Mouse (Mus musculus): ENCODE measurements around the gene Gbp6. TPM values are rescaled to one million over a fixed set of nuclear protein-coding genes. Genes with fewer than 3 reads are reported as not detected.
"Not testable (repeated sequence)": the region's sequence is repeated elsewhere in the genome, so short reads cannot be mapped to it uniquely, and the experiment has no call there.

Gbp6 gene
- 4.2 and 8.0 TPM in 2 replicates for total RNA-seq (2017)

DNA sequence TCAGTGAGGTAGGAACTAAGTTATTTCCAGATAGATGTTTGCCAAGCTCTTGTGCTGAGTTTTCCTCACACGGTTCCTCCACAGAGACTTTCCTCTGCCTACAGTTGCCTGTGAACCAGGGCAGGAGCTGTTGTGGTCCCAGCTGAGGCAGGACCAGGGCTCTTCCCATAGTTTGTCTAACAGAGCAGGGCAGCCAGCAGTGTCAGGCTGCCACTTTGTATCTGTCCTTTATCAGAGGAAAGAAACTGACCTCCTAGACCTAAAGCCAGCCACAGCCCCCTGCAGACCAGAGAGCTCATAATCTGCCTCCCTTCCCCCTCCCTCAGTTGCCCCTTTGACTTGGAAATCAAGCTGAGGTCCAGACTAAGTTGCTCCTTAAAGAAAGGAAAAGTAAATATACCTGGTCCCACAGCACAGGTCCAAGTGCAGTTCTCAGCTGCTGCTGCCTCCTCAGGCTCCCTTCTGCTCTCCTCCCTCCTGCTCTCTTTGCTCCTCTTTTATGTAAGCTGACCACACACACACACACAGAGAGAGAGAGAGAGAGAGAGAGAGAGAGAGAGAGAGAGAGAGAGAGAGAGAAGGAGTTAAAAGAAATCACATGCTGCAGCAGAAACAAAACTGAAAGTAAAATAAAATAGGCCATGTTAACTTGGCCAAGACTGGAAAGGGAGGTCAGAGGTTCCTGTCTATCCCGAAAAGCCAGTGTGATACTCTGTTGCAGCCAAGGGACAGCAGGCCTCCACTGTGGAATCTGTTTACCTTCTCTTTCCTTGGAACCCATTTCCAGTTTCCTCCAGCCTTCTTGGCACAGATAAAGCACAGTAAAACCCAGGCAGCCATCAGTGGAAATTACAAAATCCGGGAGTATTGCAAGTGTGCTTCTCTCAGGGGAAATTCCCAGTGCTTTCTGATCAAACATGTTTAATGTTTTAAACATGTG, at the start of gene Gbp6, which contains the start of gene Gm43302:
Gene Gbp6 (minus strand): TSS at position 473 of the 940 bp plus-strand sequence.
Gene Gm43302 (minus strand): TSS at position 470 of the 940 bp plus-strand sequence.
- not testable (repeated sequence) for ATAC-seq (ENCODE audit: extremely low read depth, insufficient number of reproducible peaks, low FRiP score, poor library complexity, severe bottlenecking)

DNA sequence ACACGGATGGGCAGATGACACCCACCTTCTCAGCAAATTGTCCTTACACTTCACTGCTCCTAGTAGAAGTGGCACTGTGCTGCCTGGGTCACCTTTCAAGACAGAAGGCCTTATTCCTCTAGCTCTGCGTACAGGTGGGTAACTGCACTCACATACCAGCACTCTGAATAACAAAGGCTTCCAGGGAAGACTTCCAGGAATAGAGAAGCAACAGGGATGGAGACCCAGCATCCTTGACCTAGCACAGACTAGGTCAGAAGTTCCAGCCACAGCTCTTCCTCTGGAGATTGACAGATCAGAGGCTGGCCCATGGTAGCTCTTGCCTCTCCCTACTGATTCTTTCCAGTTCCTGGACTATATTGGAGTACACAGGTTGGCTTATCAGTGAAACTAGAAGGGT, 47.8 kb upstream of the Gbp6 start:
- ATAC-seq (ENCODE audit: extremely low read depth, insufficient number of reproducible peaks, low FRiP score, poor library complexity, severe bottlenecking): no peak

- ATAC-seq (ENCODE audit: extremely low read depth, insufficient number of reproducible peaks, low FRiP score, poor library complexity, severe bottlenecking): no peak
These were observed 29.0 kb upstream of the Gbp6 start for GRCm38 (mm10) chr5:105322543-105322942.

- ATAC-seq (ENCODE audit: extremely low read depth, insufficient number of reproducible peaks, low FRiP score, poor library complexity, severe bottlenecking): no peak
These were observed 17.4 kb upstream of the Gbp6 start for GRCm38 (mm10) chr5:105310941-105311340.

DNA sequence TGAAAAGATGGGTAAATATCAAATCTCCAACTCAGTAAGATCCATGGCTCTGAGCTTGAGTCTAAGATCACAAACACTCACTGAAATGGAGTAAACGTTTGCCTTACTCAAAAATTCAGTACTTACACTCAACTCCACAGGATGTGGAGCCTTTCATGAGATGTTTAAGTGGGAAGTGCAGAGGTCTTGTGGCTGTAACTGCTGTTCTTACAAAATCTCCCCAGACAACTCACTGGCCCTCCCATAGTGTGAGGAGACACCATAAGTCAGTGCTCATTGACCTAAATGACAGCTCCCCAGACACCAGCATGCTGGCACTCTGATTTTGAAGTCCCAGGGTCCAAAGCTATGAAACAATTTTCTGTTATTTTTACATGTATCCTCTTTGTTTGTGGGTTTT, 15.7 kb upstream of the Gbp6 start:
- ATAC-seq (ENCODE audit: extremely low read depth, insufficient number of reproducible peaks, low FRiP score, poor library complexity, severe bottlenecking): not testable (repeated sequence)

DNA sequence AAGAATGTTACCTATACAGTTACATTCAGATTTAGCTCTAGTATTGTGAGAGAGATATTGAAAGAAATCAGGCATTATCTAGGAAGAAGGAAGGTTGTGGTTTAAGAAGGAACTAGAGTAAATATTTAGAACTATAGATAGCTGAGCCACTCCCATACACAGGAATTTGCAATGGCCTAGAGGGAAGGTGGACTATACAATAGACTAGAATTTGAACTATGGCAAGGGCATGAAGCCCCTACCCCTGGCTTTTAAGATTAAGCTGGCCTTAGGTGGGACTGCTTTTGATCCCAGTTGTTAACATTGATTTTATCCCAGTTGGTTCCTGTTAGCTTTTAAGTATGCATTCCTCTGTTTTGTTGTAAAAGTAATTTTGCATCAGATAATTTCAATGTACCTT, 13.4 kb upstream of the Gbp6 start:
- ATAC-seq (ENCODE audit: extremely low read depth, insufficient number of reproducible peaks, low FRiP score, poor library complexity, severe bottlenecking): not testable (repeated sequence)

DNA sequence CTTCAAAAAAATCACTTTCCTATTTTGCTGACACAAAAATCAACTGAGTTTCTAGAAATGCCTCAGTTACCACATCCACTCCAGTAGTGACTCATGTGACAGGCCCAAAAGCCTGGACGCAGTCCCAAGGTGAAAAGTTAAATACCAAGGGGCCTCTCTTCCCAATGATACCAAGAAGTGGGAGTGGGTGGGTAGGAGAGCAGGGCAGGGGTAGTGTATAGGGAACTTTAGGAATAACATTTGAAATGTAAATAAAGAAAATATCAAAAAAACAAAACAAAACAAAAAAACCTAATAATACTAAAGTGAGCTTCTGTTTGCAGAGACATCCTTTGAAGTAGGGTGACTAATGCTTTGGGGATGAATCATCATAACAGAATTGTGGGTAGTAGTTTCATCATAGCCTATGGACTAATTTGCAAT, 12.7 kb upstream of the Gbp6 start:
- no peak for ATAC-seq (ENCODE audit: extremely low read depth, insufficient number of reproducible peaks, low FRiP score, poor library complexity, severe bottlenecking)

DNA sequence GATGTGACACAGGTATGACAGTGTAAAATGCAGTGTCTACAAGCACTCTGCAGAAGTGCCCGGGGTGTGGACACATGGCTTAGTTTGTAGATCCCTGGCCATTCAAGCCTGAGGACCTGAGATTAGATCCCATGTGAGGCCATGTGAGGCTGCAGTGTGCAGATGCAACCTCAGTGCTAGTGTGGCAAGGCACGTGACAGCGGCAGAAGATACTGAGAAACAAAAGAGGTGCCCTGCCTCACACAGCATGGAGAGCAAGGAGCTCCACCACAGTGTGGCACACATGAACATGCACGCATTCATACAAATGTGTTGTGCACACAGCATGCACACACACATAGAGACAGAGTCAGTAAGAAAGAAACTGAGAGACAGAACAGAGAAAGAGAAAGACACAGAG, 12.2 kb upstream of the Gbp6 start:
- not testable (repeated sequence) for ATAC-seq (ENCODE audit: extremely low read depth, insufficient number of reproducible peaks, low FRiP score, poor library complexity, severe bottlenecking)

- ATAC-seq (ENCODE audit: extremely low read depth, insufficient number of reproducible peaks, low FRiP score, poor library complexity, severe bottlenecking): no peak
These were observed 8.5 kb upstream of the Gbp6 start for GRCm38 (mm10) chr5:105301963-105302362.

GRCm38 (mm10) chr5:105301531-105301930, 8.0 kb upstream of the Gbp6 start:
- no peak for ATAC-seq (ENCODE audit: extremely low read depth, insufficient number of reproducible peaks, low FRiP score, poor library complexity, severe bottlenecking)

GRCm38 (mm10) chr5:105295746-105296145, 2.2 kb upstream of the Gbp6 start:
- ATAC-seq (ENCODE audit: extremely low read depth, insufficient number of reproducible peaks, low FRiP score, poor library complexity, severe bottlenecking): no peak

DNA sequence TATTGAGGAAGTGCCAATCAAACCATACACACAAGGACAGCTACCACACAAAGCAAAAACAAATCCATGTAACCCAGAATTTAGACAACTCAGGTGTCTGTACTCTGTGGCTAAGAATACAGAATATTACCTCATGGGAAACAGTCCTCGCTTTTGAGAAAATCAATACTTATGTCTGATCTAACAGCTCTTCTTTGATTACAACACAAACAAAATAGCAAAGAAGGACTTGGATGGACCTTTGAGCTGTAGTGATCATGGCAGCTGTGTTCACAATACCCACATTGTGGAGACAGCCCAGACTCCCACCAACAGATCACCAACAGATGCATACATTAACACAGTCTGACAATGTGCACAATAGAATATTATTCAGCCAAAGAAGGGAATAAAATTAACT, 1.0 kb downstream of the Gbp6 start:
- no peak for ATAC-seq (ENCODE audit: extremely low read depth, insufficient number of reproducible peaks, low FRiP score, poor library complexity, severe bottlenecking)

DNA sequence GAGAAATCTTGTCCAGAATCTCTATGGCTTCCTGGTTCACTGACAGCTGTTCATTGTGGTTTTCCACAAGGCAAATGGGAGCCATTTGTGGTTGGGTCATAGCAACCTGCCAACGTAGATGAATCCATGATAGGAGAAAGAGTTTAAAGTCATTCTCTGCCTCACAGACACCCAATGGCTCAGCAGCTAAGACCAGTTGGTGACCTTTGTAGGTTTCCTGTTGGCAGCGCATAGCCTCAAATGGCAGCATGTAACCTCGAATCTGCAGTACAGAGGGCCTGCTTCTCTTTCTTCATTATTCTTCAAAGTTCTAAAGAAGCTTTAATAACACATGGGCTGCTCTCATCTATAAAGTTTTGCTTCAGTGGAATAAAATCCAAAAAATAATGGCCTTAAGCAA, 2.6 kb downstream of the Gbp6 start:
- not testable (repeated sequence) for ATAC-seq (ENCODE audit: extremely low read depth, insufficient number of reproducible peaks, low FRiP score, poor library complexity, severe bottlenecking)

DNA sequence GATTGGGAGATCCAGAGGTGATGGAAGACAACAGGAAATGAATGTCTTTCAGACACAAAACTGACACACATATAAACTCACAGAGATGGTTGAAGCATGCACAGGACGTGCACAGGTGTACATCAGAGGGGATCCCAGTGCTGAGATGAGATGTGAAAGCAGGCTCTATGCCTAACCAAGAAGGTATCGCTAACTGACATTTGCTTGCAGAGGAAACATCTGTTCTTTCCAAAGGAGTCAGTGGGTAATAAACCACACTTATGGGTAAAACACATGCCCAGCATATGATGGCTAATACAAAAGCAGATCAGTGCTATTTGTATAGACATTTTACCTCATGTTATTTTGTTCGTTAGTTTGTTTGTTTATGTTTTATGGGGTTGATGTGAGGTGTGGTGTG, 32.8 kb downstream of the Gbp6 start:
- ATAC-seq (ENCODE audit: extremely low read depth, insufficient number of reproducible peaks, low FRiP score, poor library complexity, severe bottlenecking): not testable (repeated sequence)

GRCm38 (mm10) chr5:105252491-105252890, 41.0 kb downstream of the Gbp6 start:
- no peak for ATAC-seq (ENCODE audit: extremely low read depth, insufficient number of reproducible peaks, low FRiP score, poor library complexity, severe bottlenecking)

- ATAC-seq (ENCODE audit: extremely low read depth, insufficient number of reproducible peaks, low FRiP score, poor library complexity, severe bottlenecking): peak; percentile 39; the same call in 1 of the 2 replicates
These were observed 48.8 kb downstream of the Gbp6 start for GRCm38 (mm10) chr5:105244741-105245140.

DNA sequence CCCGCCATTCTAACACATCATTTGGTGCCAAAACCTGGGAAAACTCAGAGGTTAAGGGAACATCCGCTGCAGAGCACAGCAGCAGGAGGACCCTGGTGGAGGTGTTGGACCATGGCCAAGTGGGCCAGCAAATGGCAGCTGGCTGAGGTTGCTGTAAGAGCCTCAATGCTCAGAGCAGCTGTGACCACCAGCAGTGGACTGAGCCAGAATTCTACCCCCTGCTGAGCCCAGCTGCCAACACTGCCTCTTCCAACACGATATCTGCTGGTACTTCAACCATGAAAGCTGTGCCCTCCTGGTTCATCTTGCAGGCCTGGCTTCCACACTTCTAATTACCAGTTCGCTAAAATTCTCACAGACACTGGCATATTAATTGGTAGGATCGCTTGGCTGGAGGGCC, 52.5 kb downstream of the Gbp6 start:
- not testable (repeated sequence) for ATAC-seq (ENCODE audit: extremely low read depth, insufficient number of reproducible peaks, low FRiP score, poor library complexity, severe bottlenecking)

DNA sequence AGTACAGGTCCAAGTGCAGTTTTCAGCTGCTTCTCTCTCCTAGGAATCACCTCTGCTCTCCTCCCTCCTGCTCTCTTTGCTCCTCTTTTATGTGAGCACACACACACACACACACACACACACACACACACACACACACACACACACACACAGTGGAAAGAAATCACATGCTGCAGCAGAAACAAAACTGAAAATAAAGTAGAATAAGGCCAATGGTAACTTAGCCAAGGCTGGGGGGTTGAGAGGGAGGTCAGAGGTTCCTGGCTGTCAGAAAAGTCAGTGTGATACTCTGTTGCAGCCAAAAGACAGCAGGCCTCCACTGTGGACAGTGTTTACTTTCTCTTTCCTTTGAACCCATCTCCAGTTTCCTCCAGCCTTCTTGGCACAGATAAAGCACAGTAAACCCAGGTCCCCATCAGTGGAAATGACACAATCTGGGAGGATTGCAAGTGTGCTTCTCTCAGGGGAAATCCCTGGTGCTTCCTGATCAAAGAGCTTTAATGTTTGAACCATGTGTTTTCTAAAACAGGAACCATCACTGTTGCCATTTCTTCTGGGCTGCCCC, 53.9 kb downstream of the Gbp6 start, which contains the start of gene Gbp10:
Gene Gbp10 (minus strand): TSS at position 51 of the 565 bp plus-strand sequence.
- ATAC-seq (ENCODE audit: extremely low read depth, insufficient number of reproducible peaks, low FRiP score, poor library complexity, severe bottlenecking): 0 out of 2 replicates have a peak, but pooled peaks have one; percentile 23

DNA sequence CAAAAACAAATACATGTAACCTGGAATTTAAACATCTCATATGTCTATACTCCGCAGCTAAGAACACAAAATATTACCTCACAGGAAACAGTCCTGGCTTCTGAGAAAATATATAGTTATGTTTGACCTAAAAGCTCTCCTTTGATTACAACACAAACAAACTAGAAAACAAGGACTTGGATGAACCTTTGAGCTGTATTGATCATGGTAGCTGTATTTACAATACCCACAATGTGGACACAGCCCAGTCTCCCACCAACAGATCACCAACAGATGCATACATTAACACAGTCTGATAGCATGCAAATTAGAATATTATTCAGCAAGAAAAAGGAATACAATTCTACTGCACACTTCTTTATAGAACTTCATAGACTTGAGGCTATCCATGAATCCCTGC, 55.1 kb downstream of the Gbp6 start:
- ATAC-seq (ENCODE audit: extremely low read depth, insufficient number of reproducible peaks, low FRiP score, poor library complexity, severe bottlenecking): not testable (repeated sequence)

GRCm38 (mm10) chr5:105236040-105236439, 57.5 kb downstream of the Gbp6 start:
- ATAC-seq (ENCODE audit: extremely low read depth, insufficient number of reproducible peaks, low FRiP score, poor library complexity, severe bottlenecking): not testable (repeated sequence)
